Mouse (Mus musculus) layer of hippocampus, postnatal 14 days (tissue): ENCODE measurements at regions not wholly inside any gene's neighbourhood (a gene's known extent, or its start where the extent isn't known, plus 50 kb on each side); places are given as distances from the start of the nearest gene placed in this dataset.
"Not testable (repeated sequence)": the region's sequence is repeated elsewhere in the genome, so short reads cannot be mapped to it uniquely, and the experiment has no call there.

ENCODE experiments used
- DNase-seq, 2 experiments: peaks; one replicate each; pipeline ENCODE4 v3.0.0; 2021 to 2022; ENCODE audit warnings: low spot score in 2 of 2, mixed read lengths in 1 of 2

- DNase-seq = peak; percentile 24 to 56
Observed at GRCm38 (mm10) chr12:14253336-14253735, 101.5 kb upstream of the Fam84a start.

DNA sequence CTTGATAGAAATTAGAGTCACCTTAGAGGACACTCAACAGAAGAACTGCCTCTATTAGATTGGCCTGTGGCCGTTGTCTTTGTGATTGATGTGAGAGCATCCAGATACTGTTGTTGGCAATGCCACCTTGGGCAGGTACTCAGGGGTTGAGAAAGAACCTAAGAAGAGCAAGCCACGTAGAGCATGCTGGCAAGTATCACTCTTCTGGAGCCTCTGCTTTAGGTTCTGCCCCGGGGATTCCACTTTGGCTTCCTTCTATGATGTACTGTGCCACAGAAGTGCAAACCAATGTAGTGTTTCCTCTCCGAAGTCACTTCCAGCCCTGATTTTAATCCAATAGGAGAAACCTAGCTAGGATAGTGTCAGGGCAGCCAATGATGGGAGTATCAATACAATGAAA, 98.3 kb upstream of the Fam84a start:
- no peak for DNase-seq

DNA sequence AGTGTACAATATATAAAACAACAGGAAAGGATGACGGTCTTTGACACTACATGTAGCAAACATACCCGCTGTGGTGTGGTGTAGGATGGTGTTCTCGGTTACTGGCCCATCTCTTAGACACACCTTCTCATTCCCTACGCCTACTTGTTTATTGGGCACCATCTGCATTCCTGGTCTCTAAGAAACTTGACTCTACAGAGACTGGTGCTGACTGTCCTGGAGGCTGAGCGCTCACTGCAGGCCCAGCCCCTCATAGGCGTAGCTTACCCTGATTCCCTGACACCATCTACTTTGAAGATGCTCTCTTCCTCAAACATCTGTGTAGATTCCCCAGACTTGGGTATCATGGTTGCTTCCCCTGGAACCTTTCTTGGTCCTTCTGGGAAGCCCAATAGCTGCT, 90.9 kb upstream of the Fam84a start:
- not testable (repeated sequence) for DNase-seq

GRCm38 (mm10) chr12:14237699-14238098, 85.8 kb upstream of the Fam84a start:
- no peak for DNase-seq

DNA sequence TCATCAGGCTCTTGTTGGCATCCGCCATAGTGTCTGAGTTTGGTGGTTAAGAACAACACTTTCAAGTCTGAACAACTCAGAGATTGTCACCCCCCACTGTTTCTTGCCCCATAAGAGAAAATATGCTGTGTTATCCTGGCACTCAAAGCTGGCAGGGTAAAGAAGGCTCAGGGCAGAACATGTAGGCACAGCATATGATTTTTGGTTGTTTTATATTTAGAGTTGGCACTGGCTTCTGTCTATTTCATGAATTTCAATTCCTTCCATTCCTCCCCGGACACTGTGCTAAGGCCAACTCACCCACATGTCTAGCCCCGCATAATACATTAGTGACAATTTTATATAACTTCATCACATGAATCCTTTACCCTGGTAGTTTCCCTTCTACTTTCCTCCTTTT, 83.5 kb upstream of the Fam84a start:
- DNase-seq = no peak

DNA sequence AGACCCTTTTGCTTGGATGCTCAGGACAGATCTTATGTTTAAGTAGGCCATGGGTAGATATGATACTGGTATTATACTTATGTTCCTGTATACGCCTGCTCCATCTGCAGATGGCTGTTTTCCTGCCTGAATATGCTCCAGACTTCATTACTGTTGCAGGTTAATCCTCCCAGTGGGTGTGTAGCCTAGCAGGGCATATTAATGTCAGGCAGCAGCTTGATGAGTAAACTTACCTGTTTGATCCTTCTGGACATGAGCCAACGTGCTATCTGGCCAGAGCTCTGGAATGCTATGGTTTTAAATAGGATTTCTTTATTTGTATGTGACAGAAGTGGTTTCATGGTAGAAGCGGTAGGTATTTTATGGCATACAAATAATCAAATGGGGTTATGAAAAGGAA, 60.8 kb upstream of the Fam84a start:
- no peak for DNase-seq

- no peak for DNase-seq
Observed at GRCm38 (mm10) chr12:14209881-14210280, 58.0 kb upstream of the Fam84a start.

- no peak for DNase-seq
Observed at GRCm38 (mm10) chr12:14207288-14207687, 55.4 kb upstream of the Fam84a start.

- peak in 1 of 2 experiments; percentile 16 for DNase-seq
Observed at GRCm38 (mm10) chr12:14204491-14204890, 52.6 kb upstream of the Fam84a start.
